24 mouse cellular contexts compared by ENCODE assay signal in the genomic region with DNA sequence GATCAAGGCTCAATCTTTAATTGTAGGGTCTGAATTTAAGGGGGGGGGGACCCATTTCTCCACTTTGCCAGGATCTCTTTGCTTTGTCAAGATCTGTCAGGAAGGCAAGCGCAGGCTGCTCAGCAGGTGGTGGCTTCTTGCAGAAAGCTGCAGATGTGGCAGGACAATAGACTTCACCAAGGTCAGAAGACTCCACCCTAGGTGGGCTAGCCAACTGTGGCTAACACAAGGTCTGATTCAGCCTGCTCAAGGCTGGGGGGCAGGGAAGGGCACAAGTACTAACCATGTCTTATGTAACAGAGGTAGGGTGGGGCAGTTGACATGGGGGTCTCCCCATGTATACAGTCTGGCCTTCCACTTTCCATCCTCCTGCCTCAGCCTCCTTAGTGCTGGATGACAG. TPM values are rescaled to one million over a fixed set of nuclear protein-coding genes. Genes with fewer than 3 reads are reported as not detected.
DNase-seq lines count a peak whose midpoint lies in the region; ATAC-seq and TF ChIP-seq lines count a peak whose summit lies in the region.
"Had no signal": no experiment of that assay in that cellular context is flagged by ENCODE, and none has a peak within 500 bp of the region (broad histone marks: within the 10 kb centered on the region; RNA-seq: fewer than 3 reads in every experiment).

No protein-coding gene starts in this region.

- H3K27me3 ChIP-seq in heart, embryonic 10.5 days (ENCODE audit: insufficient read depth, poor library complexity, severe bottlenecking), result 0 out of 2 replicates have a peak, but pooled peaks cover 6% of the 10 kb centered on the region
- H3K27me3 ChIP-seq in embryonic facial prominence, embryonic 13.5 days, result peaks cover 7% of the 10 kb centered on the region
- H3K27me3 ChIP-seq in kidney, embryonic 16.5 days (ENCODE audit: insufficient read depth, low read length), result peaks cover 3% of the 10 kb centered on the region; the same call in 1 of the 2 replicates
- H3K27me3 ChIP-seq: forebrain, embryonic 15.5 days; hindbrain, embryonic 12.5 days; hindbrain, embryonic 15.5 days had no signal

- H3K27ac ChIP-seq in heart, embryonic 10.5 days, result no peak overlapping the region
- peak overlapping the region; percentile 64; the same call in 1 of the 2 replicates for H3K27ac ChIP-seq in ES-E14 (ENCODE audit: insufficient read depth, low read depth, low read length, poor library complexity, severe bottlenecking)
- no peak overlapping the region for H3K27ac ChIP-seq in embryonic facial prominence, embryonic 13.5 days
- no peak overlapping the region for H3K27ac ChIP-seq in kidney, embryonic 16.5 days (ENCODE audit: low read length)
- H3K27ac ChIP-seq: forebrain, embryonic 12.5 days; forebrain, embryonic 15.5 days; heart, adult 2 months; hindbrain, embryonic 12.5 days; hindbrain, embryonic 15.5 days had no signal

- H3K9me3 ChIP-seq in heart, embryonic 10.5 days, result no peaks in the 10 kb centered on the region
- H3K9me3 ChIP-seq in ES-E14 (ENCODE audit: control insufficient read depth, insufficient read depth, low read depth, low read length), result no peaks in the 10 kb centered on the region
- H3K9me3 ChIP-seq in embryonic facial prominence, embryonic 13.5 days, result no peaks in the 10 kb centered on the region
- H3K9me3 ChIP-seq in kidney, embryonic 16.5 days (ENCODE audit: low read length), result no peaks in the 10 kb centered on the region
- H3K9me3 ChIP-seq: forebrain, embryonic 12.5 days; forebrain, embryonic 15.5 days; hindbrain, embryonic 12.5 days; hindbrain, embryonic 15.5 days had no signal

- no peak overlapping the region for H3K4me2 ChIP-seq in embryonic facial prominence, embryonic 13.5 days
- no peak overlapping the region for H3K4me2 ChIP-seq in kidney, embryonic 16.5 days (replicated peaks; ENCODE audit: low read depth, low read length)
- H3K4me2 ChIP-seq: forebrain, embryonic 12.5 days; forebrain, embryonic 15.5 days; heart, embryonic 11.5 days; hindbrain, embryonic 12.5 days; hindbrain, embryonic 15.5 days had no signal

- H3K9ac ChIP-seq in ES-E14 (ENCODE audit: insufficient read depth, low read depth, low read length, poor library complexity, severe bottlenecking), result no peak overlapping the region
- H3K9ac ChIP-seq in embryonic facial prominence, embryonic 13.5 days, result no peak overlapping the region
- H3K9ac ChIP-seq in kidney, embryonic 16.5 days (replicated peaks; ENCODE audit: low read length), result no peak overlapping the region
- H3K9ac ChIP-seq: forebrain, embryonic 12.5 days; forebrain, embryonic 15.5 days; hindbrain, embryonic 12.5 days; hindbrain, embryonic 15.5 days had no signal

- H3K36me3 ChIP-seq in heart, embryonic 10.5 days, result no peaks in the 10 kb centered on the region
- H3K36me3 ChIP-seq in ES-E14 (ENCODE audit: control insufficient read depth, insufficient read depth, low read length, poor library complexity, severe bottlenecking), result peaks cover 5% of the 10 kb centered on the region
- no peaks in the 10 kb centered on the region for H3K36me3 ChIP-seq in embryonic facial prominence, embryonic 13.5 days
- H3K36me3 ChIP-seq in kidney, embryonic 16.5 days (ENCODE audit: insufficient read depth, low read length), result no peaks in the 10 kb centered on the region
- H3K36me3 ChIP-seq: forebrain, embryonic 12.5 days; forebrain, embryonic 15.5 days; hindbrain, embryonic 12.5 days; hindbrain, embryonic 15.5 days had no signal

- WGBS in heart, embryonic 10.5 days, result 66% methylated on average over 1 of the region's 1 CpGs
- WGBS in embryonic facial prominence, embryonic 13.5 days, result 59% methylated on average over 1 of the region's 1 CpGs
- WGBS in kidney, embryonic 16.5 days, result 92% methylated on average over 1 of the region's 1 CpGs

- ATAC-seq in embryonic facial prominence, embryonic 13.5 days (ENCODE audit: insufficient number of reproducible peaks, insufficient read depth, low FRiP score, low TSS enrichment, low read depth), result 0 out of 2 replicates have a peak, but pooled peaks have one; percentile 43
- no peak for ATAC-seq in kidney, embryonic 16.5 days (ENCODE audit: low FRiP score, low TSS enrichment)
- ATAC-seq: forebrain, embryonic 15.5 days had no signal

- in situ Hi-C loops in ES-E14 (cut with MboI; ENCODE audit: low sequenced_read_pairs in 2 of 2, unreplicated experiment in 2 of 2), result no loop called here

- H3K4me3 ChIP-seq in heart, embryonic 10.5 days, result no peak overlapping the region
- H3K4me3 ChIP-seq in ES-E14 (ENCODE audit: insufficient read depth in 1 of 2, low read depth in 1 of 2, low read length in 2 of 2, poor library complexity in 1 of 2, severe bottlenecking in 1 of 2), result no peak overlapping the region
- no peak overlapping the region for H3K4me3 ChIP-seq in embryonic facial prominence, embryonic 13.5 days
- H3K4me3 ChIP-seq in kidney, embryonic 16.5 days (ENCODE audit: low read length), result no peak overlapping the region
- H3K4me3 ChIP-seq: erythroblast, embryonic 14.5 days; forebrain, embryonic 12.5 days; forebrain, embryonic 15.5 days; heart, adult 2 months; hindbrain, embryonic 12.5 days; hindbrain, embryonic 15.5 days had no signal

- DNase-seq in adrenal gland, postnatal 14 days, result peak; percentile 9
- no peak for DNase-seq in adrenal gland, postnatal 36 days
- DNase-seq in heart, adult 11 months, result peak; percentile 55
- DNase-seq in heart, embryonic 10.5 days (ENCODE audit: low spot score), result no peak
- no peak for DNase-seq in ES-E14 (ENCODE audit: low read depth, low spot score)
- no peak for DNase-seq in urinary bladder, postnatal 4 days (ENCODE audit: low spot score in 2 of 2)
- DNase-seq: adrenal gland, adult 2 months; adrenal gland, postnatal 25 days; cerebellum, adult 18-20 months; cerebellum, adult 9-11 months; cerebellum, postnatal 36 days; embryo, embryonic 11 days; gastrocnemius, postnatal 25 days; heart, adult 2 months; kidney, adult 11 months had no signal

- H3K4me1 ChIP-seq in heart, embryonic 10.5 days, result no peaks in the 10 kb centered on the region
- peaks cover 13 to 25% of the 10 kb centered on the region in 2 experiments for H3K4me1 ChIP-seq in ES-E14 (ENCODE audit: control insufficient read depth in 2 of 2, insufficient read depth in 2 of 2, low read length in 2 of 2, poor library complexity in 1 of 2)
- no peaks in the 10 kb centered on the region; the same call in 1 of the 2 replicates for H3K4me1 ChIP-seq in embryonic facial prominence, embryonic 13.5 days
- H3K4me1 ChIP-seq in kidney, embryonic 16.5 days (ENCODE audit: insufficient read depth, low read length), result no peaks in the 10 kb centered on the region
- H3K4me1 ChIP-seq: forebrain, embryonic 15.5 days; hindbrain, embryonic 12.5 days; hindbrain, embryonic 15.5 days had no signal

TF ChIP-seq in ES-E14, 5 proteins besides CTCF, POLR2A, EP300 and RAD21:
- TF ChIP-seq ZNF384 (IDR thresholded peaks at IDR 0.05; ENCODE audit: low read depth, low read length) (no peak), HCFC1 (IDR thresholded peaks at IDR 0.05; ENCODE audit: borderline replicate concordance, insufficient read depth, low read length) (no peak), ZC3H11A (IDR thresholded peaks at IDR 0.05; ENCODE audit: borderline replicate concordance, low read depth, low read length) (no peak), MAFK (IDR thresholded peaks at IDR 0.05; ENCODE audit: insufficient read depth, low read depth, low read length) (no peak), CHD2 (IDR thresholded peaks at IDR 0.05; ENCODE audit: low read depth, low read length) (no peak)

RNA-seq across cellular contexts. Expression of a gene that starts 7.7 kb away (rescaled TPM):
- total RNA-seq in adrenal gland, postnatal 14 days (2021), result 13.7 and 14.3 TPM in 2 replicates
- total RNA-seq in adrenal gland, postnatal 36 days (2021), result 10 to 100 TPM in 1 of 2 experiments, 1 to 10 TPM in 1; 5.6 to 12.9 TPM
- polyA plus RNA-seq in heart, embryonic 10.5 days (2016; fragmentation: Nextera tagmentation; extraction: Ambion mirVana), result 2.4 and 3.7 TPM in 2 replicates
- total RNA-seq in ES-E14 (2012; rRNA removed), result 75.8 and 104 TPM in 2 replicates
- 4.0 and 4.1 TPM in 2 replicates for polyA plus RNA-seq in embryonic facial prominence, embryonic 13.5 days (2015; fragmentation: Nextera tagmentation; extraction: Ambion mirVana)
- polyA plus RNA-seq in kidney, embryonic 16.5 days (2015; fragmentation: Nextera tagmentation; extraction: Ambion mirVana), result 5.0 and 5.2 TPM in 2 replicates
- total RNA-seq: hematopoietic stem cell, adult 5-6 weeks had no signal
- polyA plus RNA-seq: erythroblast, embryonic 14.5 days had no signal

Comparison
In these comparisons a context has a peak if more than half of its experiments do, and no peak if none do; other contexts are left out.
1. DNase-seq: peak in adrenal gland, postnatal 14 days (single experiment) and heart, adult 11 months (single experiment); none in adrenal gland, postnatal 36 days (0 of 2), heart, embryonic 10.5 days (single experiment), ES-E14 (single experiment) and urinary bladder, postnatal 4 days (0 of 2).